Mouse (Mus musculus): ENCODE data around the gene Map3k7.

DNA sequence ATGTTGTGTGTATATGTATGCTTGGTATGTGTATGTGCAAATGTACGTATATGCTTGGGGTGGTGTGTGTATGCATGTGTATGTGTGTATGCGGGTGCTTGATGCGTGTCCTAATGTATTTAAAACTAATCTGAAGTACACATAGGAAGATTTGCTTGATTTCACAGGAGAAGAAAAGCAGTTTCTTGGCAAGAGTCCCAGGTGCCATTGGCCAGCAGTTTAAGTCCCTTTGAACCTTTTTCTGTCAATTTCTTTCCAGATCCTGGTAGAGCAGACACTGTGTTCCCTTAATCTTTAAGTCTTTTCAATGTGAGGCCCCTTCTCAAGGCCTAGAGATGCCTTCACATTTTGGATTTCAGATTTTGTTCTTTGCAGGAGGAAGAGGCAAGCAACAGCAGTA lies 99.4 kb downstream of the Map3k7 start:
- TF ChIP-seq CTCF (IDR thresholded peaks at IDR 0.05; ENCODE audit: control insufficient read depth, insufficient read depth, low read length) (no peak), POLR2A (IDR thresholded peaks at IDR 0.05; ENCODE audit: borderline replicate concordance, control insufficient read depth, low read depth, low read length) (no peak)

Data from bone marrow, adult 2 months (tissue).